8 mouse cellular contexts compared by ENCODE assay signal in the genomic region with DNA sequence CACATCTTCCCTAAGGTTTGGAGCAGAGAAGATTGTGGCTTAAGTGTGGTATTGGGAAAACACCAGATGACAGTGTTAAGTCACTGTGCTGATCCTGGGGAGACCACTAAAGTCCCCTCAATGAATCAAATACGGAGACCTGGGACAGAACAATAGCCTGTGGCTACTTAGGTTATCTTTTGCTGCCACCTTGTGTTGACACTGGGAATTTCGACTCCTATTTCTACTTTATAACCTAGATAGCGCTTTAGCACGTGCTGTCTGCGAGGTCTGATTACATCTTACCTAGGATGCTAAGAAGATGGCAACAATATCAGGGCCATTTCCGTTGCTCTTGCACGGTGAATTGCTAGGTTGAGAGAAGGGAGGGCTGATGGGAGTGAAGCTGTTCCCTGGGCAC. TPM values are rescaled to one million over a fixed set of nuclear protein-coding genes. Genes with fewer than 3 reads are reported as not detected.
DNase-seq lines count a peak whose midpoint lies in the region; ATAC-seq and TF ChIP-seq lines count a peak whose summit lies in the region.

No protein-coding gene starts in this region.

- dilution Hi-C loops in CH12.LX (cut with MboI; ENCODE audit: extremely low pct_ligation_motif_present, extremely low pct_unique_long_range_greater_than_20kb, low sequenced_read_pairs): no loop called here

- ATAC-seq in liver, embryonic 14.5 days (ENCODE audit: insufficient read depth): no peak
- ATAC-seq in neural tube, embryonic 12.5 days (ENCODE audit: low FRiP score, low read depth): peak; percentile 59

- intact Hi-C loops in heart, postnatal 10 days (cut with DNase I): loop anchor here (1.0 kb wide), 1 partner anchor 165 kb away; no protein-coding TSS in a partner anchor

- no peak; the same call in none of the 2 replicates for TF ChIP-seq RAD21 in CH12.LX (IDR thresholded peaks at IDR 0.05; ENCODE audit: low read depth, low read length)

- H3K9me3 ChIP-seq in CH12.LX (replicated peaks; ENCODE audit: low read length): no peaks in the 10 kb centered on the region
- H3K9me3 ChIP-seq in embryonic facial prominence, embryonic 10.5 days: no peaks in the 10 kb centered on the region
- H3K9me3 ChIP-seq in liver, embryonic 14.5 days (ENCODE audit: control insufficient read depth, low read length): no peaks in the 10 kb centered on the region
- no peaks in the 10 kb centered on the region for H3K9me3 ChIP-seq in neural tube, embryonic 12.5 days

- in situ Hi-C loops in CH12.LX (cut with MboI; ENCODE audit: low pct_ligation_motif_present, low pct_unique_long_range_greater_than_20kb, low sequenced_read_pairs): loop anchor here (25.0 kb wide), 1 partner anchor 508 kb away; the partner anchor contains the start of genes Dnaja3 and Vasn

- H3K4me2 ChIP-seq in CH12.LX (ENCODE audit: insufficient read depth, low read depth, poor library complexity, severe bottlenecking): peak overlapping the region; percentile 55
- no peak overlapping the region for H3K4me2 ChIP-seq in liver, embryonic 14.5 days (ENCODE audit: low read depth)
- H3K4me2 ChIP-seq in neural tube, embryonic 12.5 days (replicated peaks): peak overlapping the region; percentile 70; the same call in 1 of the 2 replicates

- H3K27me3 ChIP-seq in CH12.LX (replicated peaks): peaks cover 61% of the 10 kb centered on the region
- peaks cover 33% of the 10 kb centered on the region for H3K27me3 ChIP-seq in embryonic facial prominence, embryonic 10.5 days (replicated peaks; ENCODE audit: low read depth, poor library complexity, severe bottlenecking)
- H3K27me3 ChIP-seq in liver, embryonic 14.5 days (ENCODE audit: control insufficient read depth, insufficient read depth, low read length): no peaks in the 10 kb centered on the region
- H3K27me3 ChIP-seq in neural tube, embryonic 12.5 days (replicated peaks): peaks cover 18% of the 10 kb centered on the region; the same call in 1 of the 2 replicates

- no peaks in the 10 kb centered on the region for H3K79me2 ChIP-seq in CH12.LX (replicated peaks; ENCODE audit: control insufficient read depth, extremely low read depth, insufficient read depth, poor library complexity, severe bottlenecking)

- H3K36me3 ChIP-seq in CH12.LX (replicated peaks in 1 of 2; ENCODE audit: control insufficient read depth in 1 of 2, insufficient read depth in 1 of 2, low read length in 1 of 2): no peaks in the 10 kb centered on the region
- H3K36me3 ChIP-seq in embryonic facial prominence, embryonic 10.5 days (replicated peaks): no peaks in the 10 kb centered on the region
- no peaks in the 10 kb centered on the region for H3K36me3 ChIP-seq in liver, embryonic 14.5 days (replicated peaks; ENCODE audit: control insufficient read depth, insufficient read depth, low read depth)
- H3K36me3 ChIP-seq in neural tube, embryonic 12.5 days: no peaks in the 10 kb centered on the region

- no peak for TF ChIP-seq EP300 in CH12.LX (IDR thresholded peaks at IDR 0.05; ENCODE audit: low read length)
- TF ChIP-seq EP300 in liver, embryonic 14.5 days (IDR thresholded peaks at IDR 0.05; ENCODE audit: low read depth): no peak

- peak; percentile 92 to 97 for TF ChIP-seq CTCF in CH12.LX (conservative IDR thresholded peaks at IDR 0.05 in 1 of 2, IDR thresholded peaks at IDR 0.05 in 1 of 2; ENCODE audit: low read depth in 2 of 2, low read length in 2 of 2)
- TF ChIP-seq CTCF in liver, embryonic 14.5 days (IDR thresholded peaks at IDR 0.05; ENCODE audit: low read depth): peak; percentile 65

- H3K9ac ChIP-seq in CH12.LX (ENCODE audit: insufficient read depth, low read depth): no peak overlapping the region
- H3K9ac ChIP-seq in liver, embryonic 14.5 days (replicated peaks): no peak overlapping the region
- no peak overlapping the region for H3K9ac ChIP-seq in neural tube, embryonic 12.5 days

- no peak overlapping the region for H3K4me3 ChIP-seq in CH12.LX (replicated peaks in 1 of 3; ENCODE audit: low read depth in 2 of 3, low read length in 2 of 3, poor library complexity in 1 of 3)
- H3K4me3 ChIP-seq in embryonic facial prominence, embryonic 10.5 days: no peak overlapping the region
- no peak overlapping the region for H3K4me3 ChIP-seq in liver, embryonic 14.5 days (ENCODE audit: insufficient read depth in 1 of 2, low read depth in 2 of 2, low read length in 2 of 2)
- no peak overlapping the region for H3K4me3 ChIP-seq in neural tube, embryonic 12.5 days

- no peak overlapping the region for H3K27ac ChIP-seq in CH12.LX (ENCODE audit: insufficient read depth, low read depth)
- H3K27ac ChIP-seq in embryonic facial prominence, embryonic 10.5 days (replicated peaks): no peak overlapping the region
- no peak overlapping the region for H3K27ac ChIP-seq in liver, embryonic 14.5 days
- H3K27ac ChIP-seq in neural tube, embryonic 12.5 days: no peak overlapping the region

- peak; percentile 89 for DNase-seq in CH12.LX (ENCODE audit: extremely low read depth)
- DNase-seq in adrenal gland, postnatal 14 days: peak; percentile 80
- DNase-seq in embryonic facial prominence, embryonic 10.5 days (ENCODE audit: low spot score): peak; percentile 73
- peak; percentile 82 to 84 for DNase-seq in heart, postnatal 10 days
- peak; percentile 48 to 93 for DNase-seq in kidney, postnatal 25 days
- DNase-seq in liver, embryonic 14.5 days (ENCODE audit: low read depth in 3 of 3, low spot score in 3 of 3): peak; percentile 45 to 58 (median 46)
- peak; percentile 33 to 73 for DNase-seq in thymus, postnatal 10 days (ENCODE audit: low spot score in 2 of 2)

- TF ChIP-seq POLR2A in CH12.LX (IDR thresholded peaks at IDR 0.05; ENCODE audit: low read depth, low read length): no peak

- WGBS in embryonic facial prominence, embryonic 10.5 days: under 1% methylated on average over 7 of the region's 7 CpGs
- WGBS in liver, embryonic 14.5 days (ENCODE audit: insufficient replicate concordance): 0% methylated on average over 7 of the region's 7 CpGs
- WGBS in neural tube, embryonic 12.5 days: under 1% methylated on average over 7 of the region's 7 CpGs

- peaks cover 16 to 25% of the 10 kb centered on the region in 2 experiments for H3K4me1 ChIP-seq in CH12.LX (ENCODE audit: control insufficient read depth in 1 of 2, insufficient read depth in 2 of 2)
- peaks cover 19% of the 10 kb centered on the region for H3K4me1 ChIP-seq in embryonic facial prominence, embryonic 10.5 days
- H3K4me1 ChIP-seq in liver, embryonic 14.5 days (replicated peaks; ENCODE audit: control insufficient read depth in 2 of 2, insufficient read depth in 2 of 2, low read length in 1 of 2): peaks cover 0 to 3% of the 10 kb centered on the region in 2 experiments; a peak in 1 of 4 replicates
- 0 out of 2 replicates have a peak, but pooled peaks cover 11% of the 10 kb centered on the region for H3K4me1 ChIP-seq in neural tube, embryonic 12.5 days

TF ChIP-seq in CH12.LX, 34 proteins besides CTCF, POLR2A, EP300 and RAD21 (continues in another document):
- TF ChIP-seq JUN (IDR thresholded peaks at IDR 0.05; ENCODE audit: insufficient read depth, low read depth, low read length): no peak
- no peak for TF ChIP-seq PAX5 (IDR thresholded peaks at IDR 0.05; ENCODE audit: low read length)
- no peak for TF ChIP-seq UBTF (IDR thresholded peaks at IDR 0.05; ENCODE audit: low read depth, low read length)
- TF ChIP-seq SIN3A (IDR thresholded peaks at IDR 0.05; ENCODE audit: low read length): peak; percentile 86
- peak; percentile 90 for TF ChIP-seq MXI1 (IDR thresholded peaks at IDR 0.05; ENCODE audit: low read depth, low read length)
- TF ChIP-seq POLR2AphosphoS2 (IDR thresholded peaks at IDR 0.05; ENCODE audit: low read depth, low read length): no peak
- TF ChIP-seq MEF2A (IDR thresholded peaks at IDR 0.05; ENCODE audit: borderline replicate concordance, low read depth, low read length): 0 out of 2 replicates have a peak, but pooled peaks have one; percentile 25
- peak; percentile 98 for TF ChIP-seq BHLHE40 (IDR thresholded peaks at IDR 0.05; ENCODE audit: low read depth, low read length)
- no peak for TF ChIP-seq ZNF384 (IDR thresholded peaks at IDR 0.05; ENCODE audit: low read depth, low read length)
- TF ChIP-seq TCF12 (IDR thresholded peaks at IDR 0.05; ENCODE audit: low read depth, low read length): no peak
- TF ChIP-seq CHD1 (IDR thresholded peaks at IDR 0.05; ENCODE audit: low read depth, low read length): no peak

RNA-seq across cellular contexts. Expression of gene Sec14l5, which starts 1.3 kb away (rescaled TPM):
- 0.13 TPM in 2 replicates for total RNA-seq in CH12.LX (2012; rRNA removed)
- 0.05 TPM in 1 of 2 replicates, not detected in the other for total RNA-seq in CH12.LX (2014; rRNA removed)
- not detected in 2 replicates for polyA plus RNA-seq in CH12.LX (2012; ENCODE audit: insufficient read length, low read depth)
- total RNA-seq in adrenal gland, postnatal 14 days (2021): 0.07 and 0.19 TPM in 2 replicates
- 0.10 and 0.16 TPM in 2 replicates for polyA plus RNA-seq in embryonic facial prominence, embryonic 10.5 days (2016; fragmentation: Nextera tagmentation; extraction: Ambion mirVana)
- total RNA-seq in heart, postnatal 10 days (2021): under 1 TPM; 0.17 to 0.20 TPM
- polyA plus RNA-seq in liver, embryonic 14.5 days (2012; rRNA removed): 0.01 TPM in 1 of 2 replicates, not detected in the other
- not detected in 2 replicates for polyA plus RNA-seq in liver, embryonic 14.5 days (2014; fragmentation: Nextera tagmentation; extraction: Ambion mirVana)
- 1.1 and 1.2 TPM in 2 replicates for polyA plus RNA-seq in neural tube, embryonic 12.5 days (2016; fragmentation: Nextera tagmentation; extraction: Ambion mirVana)

RNA-seq across cellular contexts. Expression of gene Ppl, which starts 13.3 kb away (rescaled TPM):
- total RNA-seq in CH12.LX (2012; rRNA removed) (0.25 TPM in 2 replicates), CH12.LX (2014; rRNA removed) (not detected in 2 replicates)
- polyA plus RNA-seq in CH12.LX (2012; ENCODE audit: insufficient read length, low read depth): 0.04 and 0.10 TPM in 2 replicates
- 2.7 TPM in 2 replicates for total RNA-seq in adrenal gland, postnatal 14 days (2021)
- polyA plus RNA-seq in embryonic facial prominence, embryonic 10.5 days (2016; fragmentation: Nextera tagmentation; extraction: Ambion mirVana): 1.8 and 2.4 TPM in 2 replicates
- total RNA-seq in heart, postnatal 10 days (2021): 1 to 10 TPM; 3.2 to 3.6 TPM
- polyA plus RNA-seq in liver, embryonic 14.5 days (2012; rRNA removed): 0.15 and 0.27 TPM in 2 replicates
- 0.20 and 0.30 TPM in 2 replicates for polyA plus RNA-seq in liver, embryonic 14.5 days (2014; fragmentation: Nextera tagmentation; extraction: Ambion mirVana)
- 0.78 and 0.80 TPM in 2 replicates for polyA plus RNA-seq in neural tube, embryonic 12.5 days (2016; fragmentation: Nextera tagmentation; extraction: Ambion mirVana)

RNA-seq across cellular contexts. Expression of gene Nagpa, which starts 58.2 kb away (rescaled TPM):
- total RNA-seq in CH12.LX (2012; rRNA removed) (50.2 and 65.3 TPM in 2 replicates), CH12.LX (2014; rRNA removed) (39.9 and 41.9 TPM in 2 replicates)
- 79.0 and 80.6 TPM in 2 replicates for polyA plus RNA-seq in CH12.LX (2012; ENCODE audit: insufficient read length, low read depth)
- 15.9 and 23.3 TPM in 2 replicates for total RNA-seq in adrenal gland, postnatal 14 days (2021)
- polyA plus RNA-seq in embryonic facial prominence, embryonic 10.5 days (2016; fragmentation: Nextera tagmentation; extraction: Ambion mirVana): 15.9 and 16.2 TPM in 2 replicates
- total RNA-seq in heart, postnatal 10 days (2021): 10 to 100 TPM in 1 of 2 experiments, 1 to 10 TPM in 1; 8.4 to 10.0 TPM
- 9.7 and 11.3 TPM in 2 replicates for polyA plus RNA-seq in liver, embryonic 14.5 days (2012; rRNA removed)
- polyA plus RNA-seq in liver, embryonic 14.5 days (2014; fragmentation: Nextera tagmentation; extraction: Ambion mirVana): 9.2 and 11.5 TPM in 2 replicates
- 12.2 and 12.6 TPM in 2 replicates for polyA plus RNA-seq in neural tube, embryonic 12.5 days (2016; fragmentation: Nextera tagmentation; extraction: Ambion mirVana)
